Mouse (Mus musculus) adrenal gland, adult (tissue): ENCODE measurements at regions not wholly inside any gene's neighbourhood (a gene's known extent, or its start where the extent isn't known, plus 50 kb on each side); places are given as distances from the start of the nearest gene placed in this dataset.

Source experiments
- DNase-seq, 2 experiments: peaks; one replicate each; pipeline ENCODE4 v3.0.0; 2022 to 2023; ENCODE audit warnings: low spot score in 1 of 2; ENCODE audit not compliant: inconsistent age in 2 of 2

DNA sequence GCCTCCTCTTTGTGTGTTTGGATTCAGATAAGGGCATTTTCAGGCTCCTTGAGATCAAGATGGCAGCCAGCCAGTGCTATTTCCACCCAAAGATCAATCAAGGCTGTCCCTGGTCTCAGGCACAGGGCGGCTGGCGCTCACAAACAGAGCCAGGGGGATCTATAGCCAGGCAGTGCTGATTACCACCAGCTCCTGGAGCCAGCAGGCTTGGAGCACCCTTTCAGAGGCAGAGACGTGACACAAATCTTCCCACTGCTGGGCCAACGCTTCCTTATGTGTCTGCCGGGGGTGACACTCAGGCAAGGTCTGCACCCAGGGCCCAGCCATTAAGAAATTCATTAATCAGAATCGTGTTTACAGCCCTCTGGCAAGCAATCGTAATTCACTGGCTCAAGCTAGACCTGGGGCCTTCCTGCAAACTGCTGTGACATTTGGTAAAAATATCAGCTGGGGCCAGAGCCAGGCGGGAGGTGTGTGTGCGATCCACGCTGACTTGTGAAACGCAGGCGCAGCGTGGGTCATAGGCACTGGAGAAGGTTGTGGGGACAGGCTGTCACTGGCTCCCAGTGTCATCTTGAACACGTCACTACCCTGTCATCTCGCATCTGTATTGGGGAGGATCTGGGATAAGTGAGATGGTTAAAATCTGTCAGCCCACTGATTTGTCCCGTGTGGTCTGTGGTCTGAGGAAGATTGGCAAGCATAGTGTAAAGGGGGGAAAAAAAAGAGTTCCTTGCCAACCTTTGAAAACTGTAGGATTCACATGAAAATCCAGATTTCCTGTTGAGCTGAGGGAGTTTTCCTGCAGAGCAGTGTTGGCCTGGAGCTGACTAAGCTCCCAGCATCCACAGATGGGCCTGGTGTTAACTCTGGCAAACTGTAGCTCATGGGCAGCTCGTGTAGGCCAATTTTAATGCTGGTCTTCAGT is 56.5 kb upstream of the Tle3 start:
- peak; percentile 77 to 92 for DNase-seq

DNA sequence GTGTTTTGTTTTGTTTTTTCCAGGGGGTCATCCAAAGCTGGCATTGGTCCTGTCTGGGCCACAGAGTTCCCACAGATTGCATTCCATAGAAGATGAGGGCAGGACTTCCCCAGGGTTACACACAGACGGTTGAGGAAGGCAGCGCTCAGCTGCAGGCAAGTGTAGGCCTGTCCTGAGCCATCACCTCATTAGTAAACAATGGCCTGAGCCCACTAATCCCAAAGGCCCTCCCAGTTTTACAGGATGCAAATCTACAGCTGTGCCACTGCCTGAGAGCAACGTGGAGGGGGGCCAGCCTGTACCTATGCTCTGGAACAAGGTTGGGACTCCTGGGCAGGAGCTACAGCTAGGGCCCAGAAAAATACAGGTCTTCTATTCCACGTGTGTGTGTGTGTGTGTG is 55.7 kb upstream of the Tle3 start:
- DNase-seq: no peak

DNA sequence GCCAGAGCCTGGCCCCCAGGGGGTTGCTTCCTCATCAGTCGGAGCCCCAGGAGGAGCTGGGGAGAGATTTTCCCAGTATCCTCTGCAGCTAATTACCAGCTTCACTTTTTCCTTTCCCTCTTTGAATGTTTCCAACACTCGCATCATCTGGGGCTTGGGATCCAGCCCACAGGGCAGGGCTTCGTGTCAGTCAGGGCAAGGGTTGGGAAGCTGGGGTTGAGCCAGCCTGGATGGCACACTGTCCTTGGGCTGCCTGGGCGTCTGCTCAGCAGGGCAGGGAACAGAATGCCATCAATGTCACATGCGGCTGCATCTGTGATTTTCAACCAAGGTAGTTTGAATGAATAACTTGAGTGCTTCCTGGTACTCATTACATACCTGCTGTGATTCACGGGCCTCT is 52.4 kb upstream of the Tle3 start:
- DNase-seq: peak; percentile 85 to 89

DNA sequence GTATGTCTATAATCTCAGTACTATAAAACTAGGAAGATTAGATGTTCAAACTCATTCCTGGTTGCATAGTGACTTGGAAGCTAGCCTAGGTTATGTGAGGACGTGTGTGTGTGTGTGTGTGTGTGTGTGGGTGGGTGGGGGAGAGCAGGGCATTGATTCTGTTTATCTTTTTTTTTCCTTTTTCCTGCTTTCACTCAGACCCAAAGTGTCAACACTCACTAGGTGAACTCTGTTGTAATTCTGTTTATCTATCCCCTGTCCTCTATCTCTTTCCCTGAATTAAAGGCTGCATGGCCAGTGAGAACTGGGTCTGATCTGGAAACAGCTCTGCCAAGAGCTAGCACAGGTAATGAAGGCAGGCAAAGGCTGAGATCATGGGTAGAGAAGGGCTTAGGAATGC is 50.9 kb upstream of the Tle3 start:
- no peak for DNase-seq

DNA sequence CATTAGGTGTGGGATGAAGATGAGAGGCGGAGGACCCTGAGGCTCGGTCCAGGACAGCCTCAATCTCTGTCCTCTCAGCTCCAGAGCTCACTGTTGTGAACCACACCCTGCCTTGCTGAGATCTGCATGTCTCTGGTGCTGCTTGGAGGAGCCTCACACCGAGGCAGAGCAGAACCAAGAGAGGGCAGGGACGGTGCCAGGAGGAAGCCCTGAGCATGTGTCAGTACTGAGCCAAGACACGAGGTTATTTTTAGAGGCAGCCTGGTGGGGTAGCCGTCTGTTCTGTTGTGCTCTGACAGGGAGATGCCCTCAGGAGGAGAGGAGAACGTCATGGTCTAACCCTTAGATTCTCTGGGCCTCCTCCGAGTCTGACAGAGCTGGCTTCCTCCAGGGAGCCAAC is 50.3 kb upstream of the Tle3 start:
- peak; percentile 33 to 62 for DNase-seq

DNA sequence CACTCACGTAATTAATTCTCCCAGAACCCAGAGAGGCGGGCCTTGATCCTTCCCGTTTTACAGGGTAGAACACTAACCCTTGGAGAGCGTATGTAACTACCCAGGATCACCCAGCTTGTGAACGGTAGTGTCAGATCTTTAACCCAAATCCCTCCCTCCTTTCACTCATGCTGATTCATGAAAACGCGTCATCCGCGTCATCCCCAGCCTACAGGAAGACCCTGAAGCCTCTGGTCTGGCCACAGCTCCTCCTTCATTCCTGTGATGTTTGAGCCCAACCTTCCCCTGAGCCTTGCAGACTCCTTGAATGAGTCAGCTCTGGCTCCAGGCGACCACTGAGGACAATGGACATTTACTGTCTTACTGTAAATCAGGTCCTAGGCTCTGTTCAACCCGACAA is 49.8 kb upstream of the Tle3 start:
- DNase-seq: peak; percentile 37 to 63
